Mouse (Mus musculus) layer of hippocampus, postnatal 10 days (tissue): ENCODE data around the gene Zfp459. TPM values are rescaled to one million over a fixed set of nuclear protein-coding genes. Genes with fewer than 3 reads are reported as not detected.
A peak's percentile ranks its signal among the peaks of the same experiment; 100 is the strongest.
"Not testable (repeated sequence)": the region's sequence is repeated elsewhere in the genome, so short reads cannot be mapped to it uniquely, and the experiment has no call there.

ENCODE experiments used
- DNase-seq, 2 experiments: peaks; one replicate each; pipeline ENCODE4 v3.0.0; 2021; ENCODE audit warnings: low spot score in 2 of 2
- long read RNA-seq: library from polyadenylated mRNA; stranded (forward); transcript quantifications from one replicate; pipeline ENCODE4 v2.0.0, GENCODE M21; 2023
- total RNA-seq, 2 experiments: library from RNA; stranded (reverse); gene quantifications; 2 replicates each; pipeline ENCODE4 v1.2.3; 2021

Gene Zfp459
- 1 to 10 TPM; 2.0 to 2.3 TPM for total RNA-seq
- long read RNA-seq, result 0 reads

DNA sequence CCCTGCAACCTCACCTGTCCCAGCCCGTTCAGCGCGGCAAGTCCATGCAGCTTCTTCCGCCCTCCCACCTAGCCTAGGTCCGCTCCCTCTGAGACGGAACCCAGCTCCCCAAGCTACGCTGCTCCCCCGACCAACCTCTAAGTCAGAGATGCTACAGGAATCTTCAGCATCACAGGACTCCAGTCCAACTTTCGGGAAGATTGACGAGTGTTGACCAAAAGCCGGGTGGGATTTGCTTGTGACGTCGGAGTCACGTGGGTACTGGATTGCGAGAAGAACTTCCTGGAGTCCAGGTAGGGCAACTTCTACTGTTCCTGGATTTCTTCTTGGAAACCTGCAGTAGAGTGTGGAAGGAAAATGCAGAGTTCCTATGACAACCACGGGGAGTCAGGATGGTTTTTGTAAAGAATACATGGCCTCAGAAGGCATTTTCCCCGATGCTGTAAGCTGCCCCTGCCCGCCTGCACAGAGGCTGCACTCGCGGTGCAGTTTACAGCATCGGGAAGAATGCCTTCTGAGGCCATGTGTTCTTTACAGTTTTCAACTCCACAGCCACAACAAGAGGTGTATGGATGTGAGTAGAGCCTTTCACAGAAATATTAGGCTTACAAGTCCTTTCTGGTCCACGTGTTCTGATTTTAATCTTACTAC is at the start of gene Zfp459:
TSS of gene Zfp459 (minus strand) at position 212 of the 651 bp plus-strand sequence.
- DNase-seq, result peak; percentile 22 to 27

GRCm38 (mm10) chr13:67469274-67469673 is 48.1 kb upstream of the Zfp459 start:
- no peak for DNase-seq

DNA sequence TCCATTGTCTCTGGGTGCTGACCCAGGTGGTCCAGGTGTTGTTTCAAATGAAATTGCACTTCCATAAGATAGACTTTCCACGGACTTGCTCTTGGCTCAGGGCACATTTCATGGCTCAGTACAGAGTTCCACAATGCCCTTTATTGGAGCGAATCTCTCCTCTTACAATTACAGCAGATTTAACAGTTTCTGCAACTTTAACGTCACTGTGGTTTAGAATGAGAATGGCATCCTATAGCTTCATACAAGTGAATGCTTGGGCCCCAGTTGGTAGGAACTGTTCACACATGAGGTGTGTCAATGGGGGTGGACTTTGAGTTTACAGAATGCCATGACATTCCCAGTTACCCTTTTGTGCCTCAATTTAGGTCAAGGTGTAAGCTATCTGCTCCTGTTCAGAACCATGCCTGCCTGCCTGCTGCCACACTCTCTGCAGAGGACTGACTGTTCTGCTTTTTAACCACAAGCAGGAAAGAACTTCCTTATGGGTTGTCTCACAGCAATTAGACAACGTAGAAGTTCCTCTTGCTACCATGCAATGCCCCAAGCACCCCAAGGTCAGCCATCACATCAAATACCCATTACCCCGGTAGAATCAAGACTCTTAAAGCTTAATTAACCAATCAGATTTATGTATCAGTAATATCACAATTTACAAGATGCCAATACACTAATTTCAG is 42.4 kb upstream of the Zfp459 start:
- not testable (repeated sequence) for DNase-seq

DNA sequence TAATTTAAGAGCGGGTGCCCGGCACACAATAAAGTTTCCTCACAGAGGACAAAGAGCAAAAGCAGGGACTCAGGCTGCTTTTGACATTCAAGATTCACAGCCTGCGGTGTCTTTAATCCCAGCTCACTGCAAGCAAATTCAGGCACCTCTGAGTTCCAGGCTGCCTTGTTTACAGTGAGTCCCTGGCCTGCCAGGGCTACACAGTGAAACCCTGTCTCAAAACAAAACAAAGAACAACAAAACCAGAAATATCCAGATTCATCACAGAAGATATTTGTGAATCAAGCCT is 30.7 kb upstream of the Zfp459 start:
- DNase-seq, result peak; percentile 4 to 11

GRCm38 (mm10) chr13:67451172-67452020 is 30.2 kb upstream of the Zfp459 start, which contains the start of gene Zfp874a:
Gene Zfp874a (minus strand): TSS chr13:67451624.
- DNase-seq, result peak; percentile 81 to 85

GRCm38 (mm10) chr13:67437095-67437494 is 15.9 kb upstream of the Zfp459 start:
- DNase-seq, result not testable (repeated sequence)

GRCm38 (mm10) chr13:67428116-67428515 is 6.9 kb upstream of the Zfp459 start:
- no peak for DNase-seq

GRCm38 (mm10) chr13:67425699-67426098 is 4.5 kb upstream of the Zfp459 start:
- not testable (repeated sequence) for DNase-seq

DNA sequence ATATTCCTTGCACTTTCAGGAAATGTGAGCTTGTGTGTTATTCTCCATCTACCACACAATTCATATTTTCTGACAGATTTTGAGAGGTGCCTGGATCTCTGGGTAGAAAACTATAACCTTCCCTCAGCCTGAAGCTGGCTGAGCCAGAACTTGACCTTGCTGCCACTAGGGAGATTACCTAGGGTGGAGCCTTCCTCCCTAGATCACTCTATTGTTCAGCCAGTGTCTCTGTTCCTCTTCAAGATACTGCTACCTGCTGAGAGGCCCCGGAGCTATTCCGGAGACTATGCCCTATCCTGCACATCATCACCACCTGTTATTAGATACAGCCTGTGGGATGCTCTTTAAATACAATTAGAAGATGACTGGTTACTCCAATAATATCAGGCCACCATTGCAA is 1.3 kb upstream of the Zfp459 start:
- not testable (repeated sequence) for DNase-seq

DNA sequence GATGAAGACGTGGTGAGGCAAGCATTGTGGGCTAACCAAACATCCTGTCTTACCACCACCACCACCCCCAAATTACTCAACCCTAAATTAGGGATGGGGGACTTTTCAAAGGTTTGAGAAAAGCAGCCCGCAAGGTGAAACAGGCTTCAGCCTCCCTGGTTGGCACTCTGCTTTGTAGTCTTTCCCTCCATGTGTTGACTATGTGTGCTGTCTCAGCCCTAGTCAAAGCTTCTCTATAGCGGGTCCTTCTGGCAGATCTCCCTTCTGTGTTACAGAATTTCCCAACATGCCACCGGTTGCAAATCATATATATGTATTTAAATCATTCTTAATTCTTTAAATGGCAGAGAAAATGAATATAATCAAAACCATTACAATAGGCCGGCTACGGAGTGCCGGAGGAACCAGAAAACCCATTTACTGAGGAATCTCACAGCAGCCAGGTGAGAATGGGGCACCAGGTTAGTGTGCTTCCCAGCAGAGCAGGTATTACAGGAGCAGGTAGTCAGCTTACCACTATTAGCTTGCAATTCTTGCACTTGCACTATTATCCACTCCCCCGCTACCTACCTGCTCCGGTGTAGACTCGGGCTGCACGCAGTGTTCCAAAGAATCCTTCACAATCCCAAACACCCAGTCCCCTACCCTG is 536 bp downstream of the Zfp459 start:
- DNase-seq, result no peak

- DNase-seq, result no peak
Measured at GRCm38 (mm10) chr13:67416811-67417210, 4.4 kb downstream of the Zfp459 start.

DNA sequence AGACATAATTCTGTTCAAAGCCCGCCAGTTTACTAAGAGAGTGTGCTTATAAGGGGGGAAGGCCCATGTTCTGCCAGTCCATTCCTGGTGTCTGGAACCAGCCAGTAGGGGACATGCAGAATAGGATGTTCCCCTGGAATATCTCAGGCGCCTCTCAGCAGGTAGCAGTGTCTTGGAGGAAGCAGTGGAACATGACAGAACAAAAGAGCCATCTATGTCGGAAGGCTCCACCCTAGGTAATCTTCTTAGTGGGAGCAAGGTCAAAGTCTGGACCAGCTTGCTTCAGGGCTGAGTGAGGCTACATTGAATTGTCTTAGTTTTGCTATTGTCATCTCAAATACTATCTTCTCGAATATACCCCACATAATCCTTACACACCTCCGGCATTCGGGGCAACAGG is 5.5 kb downstream of the Zfp459 start:
- DNase-seq, result no peak

GRCm38 (mm10) chr13:67413634-67414033 is 7.6 kb downstream of the Zfp459 start:
- DNase-seq, result not testable (repeated sequence)

- peak; percentile 54 to 68 for DNase-seq
Measured at GRCm38 (mm10) chr13:67399183-67399903, 21.9 kb downstream of the Zfp459 start, which contains the start of gene Zfp429. Gene Zfp429 (minus strand): TSS chr13:67399819.

DNA sequence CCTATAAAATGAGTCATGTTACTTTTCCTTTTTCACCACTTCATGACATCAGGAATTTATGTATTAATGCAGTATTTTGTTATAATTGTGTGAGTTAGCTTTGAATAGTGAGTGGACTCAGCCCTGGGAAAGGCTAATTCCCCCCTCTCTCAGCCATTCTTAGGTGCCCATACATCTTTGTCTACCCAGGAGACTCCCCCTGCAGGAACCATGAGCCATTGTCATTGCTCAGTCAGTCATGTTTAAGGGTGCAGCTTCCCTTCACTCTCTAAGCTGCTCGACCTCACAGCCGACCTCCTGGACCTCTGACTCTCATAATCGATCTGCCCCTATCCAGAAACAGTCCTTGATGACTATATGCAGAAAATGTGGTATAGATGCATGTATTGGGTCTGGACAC is 45.0 kb downstream of the Zfp459 start:
- DNase-seq, result not testable (repeated sequence)

DNA sequence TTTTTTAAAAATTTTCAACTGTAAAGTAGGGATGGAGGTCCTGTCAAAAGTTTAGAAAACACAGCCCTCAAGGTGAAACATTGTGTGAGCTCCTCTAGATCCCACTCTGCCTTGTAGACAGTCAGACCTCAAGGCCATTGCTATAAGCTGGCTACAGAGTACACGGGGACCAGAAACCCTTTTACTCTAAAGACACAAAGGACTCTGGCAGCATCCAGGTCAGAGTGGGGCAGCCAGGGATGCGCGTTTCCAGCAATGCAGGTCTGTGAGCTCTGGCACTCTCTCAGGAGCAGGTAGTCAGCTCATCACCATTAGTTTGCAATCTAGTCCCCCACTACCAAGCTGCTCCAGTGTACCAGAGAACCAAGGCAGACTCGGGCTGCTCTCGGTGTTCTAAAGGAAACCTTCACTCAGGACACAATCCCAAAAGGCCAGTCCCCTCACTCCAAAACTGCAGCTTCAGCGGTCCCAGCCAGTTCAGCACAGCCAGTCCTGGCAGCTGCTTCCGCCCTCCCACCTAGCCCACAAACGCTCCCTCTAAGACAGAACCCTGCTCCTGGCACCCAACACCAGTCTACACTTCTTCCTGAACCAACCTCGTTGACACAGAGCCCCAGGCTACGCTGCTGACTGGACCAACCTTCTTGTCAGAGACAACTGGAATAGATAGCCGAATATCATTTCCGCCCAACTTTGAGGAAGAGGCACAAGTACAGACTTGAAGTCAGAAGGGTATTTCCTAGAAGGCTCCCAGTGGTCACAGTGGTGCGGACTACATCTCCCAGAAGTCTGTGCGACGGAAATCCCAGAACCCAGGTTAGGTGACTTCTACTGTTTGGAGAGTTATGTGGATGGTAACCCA is 45.9 kb downstream of the Zfp459 start, which contains the start of the genes Gm28041 and Zfp456:
TSS of gene Gm28041 (minus strand) at position 684 of the 862 bp plus-strand sequence.
TSS of gene Zfp456 (minus strand) at position 761 of the 862 bp plus-strand sequence.
- peak; percentile 35 to 60 for DNase-seq

DNA sequence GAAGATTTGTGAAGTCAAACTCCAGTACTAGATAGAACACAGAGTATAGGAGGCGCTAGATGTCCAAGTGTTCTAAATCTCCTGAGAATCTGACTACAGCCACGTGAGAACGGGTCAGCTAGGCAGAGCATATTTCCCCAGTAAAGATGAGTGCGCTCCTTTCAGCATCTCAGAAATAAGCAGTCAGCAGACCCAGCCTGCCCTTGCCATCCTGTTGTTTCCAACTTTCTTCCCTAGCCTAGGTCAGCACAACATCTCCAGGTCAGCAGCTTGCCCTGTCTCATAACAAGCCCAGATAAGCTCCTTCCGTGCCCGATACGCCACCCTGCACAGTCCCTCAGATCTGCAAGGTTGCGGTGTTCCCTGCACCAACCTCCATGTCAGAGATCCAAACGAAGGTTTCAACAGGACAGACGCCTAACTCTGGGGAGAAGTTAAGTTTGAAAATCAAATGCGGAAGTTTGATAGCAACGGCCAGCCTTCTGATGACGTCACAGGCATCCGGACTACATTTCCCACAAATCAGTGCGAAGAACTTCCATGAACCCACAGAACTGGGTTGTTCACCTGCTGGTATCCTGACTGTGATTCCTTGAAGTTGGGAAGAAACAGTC is 61.0 kb downstream of the Zfp459 start, which contains the start of the genes Gm28044 and Zfp953:
TSS of gene Gm28044 (minus strand) at position 406 of the 614 bp plus-strand sequence.
TSS of gene Zfp953 (minus strand) at position 475 of the 614 bp plus-strand sequence.
- peak; percentile 86 to 87 for DNase-seq
